Mouse (Mus musculus): ENCODE results near the gene Calm2. TPM values are rescaled to one million over a fixed set of nuclear protein-coding genes. Genes with fewer than 3 reads are reported as not detected.

Calm2 gene
- polyA plus RNA-seq, 1 experiment from 2014 or later = 942 TPM

- 43% methylated on average over 24 of the region's 24 CpGs for WGBS
- Histone ChIP-seq H3K36me3 (peaks cover 39% of the 10 kb centered on the region), H3K27me3 (ENCODE audit: insufficient read depth, poor library complexity, severe bottlenecking) (no peaks in the 10 kb centered on the region), H3K4me3 (0 out of 2 replicates have a peak within 1 kb of the TSS, but pooled peaks have one; percentile 9), H3K9me3 (no peaks in the 10 kb centered on the region), H3K27ac (peak within 1 kb of the TSS; percentile 74), H3K4me1 (peaks cover 4% of the 10 kb centered on the region)
- no peak for DNase-seq (ENCODE audit: low spot score)
Observed at GRCm38 (mm10) chr17:87427511-87427910, 19.2 kb downstream of the Calm2 start, which contains the start of gene Stpg4. Gene Stpg4 (minus strand): TSS chr17:87427741.

DNA sequence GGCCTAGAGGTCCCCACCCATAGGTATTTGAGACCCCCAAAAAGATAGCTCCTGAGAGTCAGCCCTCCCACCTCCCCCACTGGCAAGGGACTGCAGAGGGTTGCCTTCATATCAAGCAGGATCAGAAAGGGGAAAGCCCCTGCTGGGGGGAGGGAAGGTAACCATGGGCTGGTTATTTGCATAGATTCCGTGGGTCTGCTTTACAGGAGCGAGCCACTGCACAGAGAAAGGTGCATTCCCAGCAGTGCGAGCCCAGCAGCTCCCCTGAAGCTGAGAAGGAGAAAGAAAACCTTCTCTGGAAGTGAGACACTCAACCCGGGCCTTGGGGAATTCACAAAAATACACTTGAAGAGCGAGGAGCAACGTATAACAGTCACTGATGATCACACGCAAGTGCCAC is 28.7 kb downstream of the Calm2 start:
- no peak for DNase-seq (ENCODE audit: low spot score)
- Histone ChIP-seq H3K9me3 (no peaks in the 10 kb centered on the region), H3K27ac (no peak overlapping the region), H3K27me3 (ENCODE audit: insufficient read depth, poor library complexity, severe bottlenecking) (no peaks in the 10 kb centered on the region; the same call in 1 of the 2 replicates), H3K4me1 (peaks cover 9% of the 10 kb centered on the region), H3K4me3 (no peak overlapping the region), H3K36me3 (peaks cover 4% of the 10 kb centered on the region; the same call in 1 of the 2 replicates)
- 64% methylated on average over 7 of the region's 7 CpGs for WGBS

DNA sequence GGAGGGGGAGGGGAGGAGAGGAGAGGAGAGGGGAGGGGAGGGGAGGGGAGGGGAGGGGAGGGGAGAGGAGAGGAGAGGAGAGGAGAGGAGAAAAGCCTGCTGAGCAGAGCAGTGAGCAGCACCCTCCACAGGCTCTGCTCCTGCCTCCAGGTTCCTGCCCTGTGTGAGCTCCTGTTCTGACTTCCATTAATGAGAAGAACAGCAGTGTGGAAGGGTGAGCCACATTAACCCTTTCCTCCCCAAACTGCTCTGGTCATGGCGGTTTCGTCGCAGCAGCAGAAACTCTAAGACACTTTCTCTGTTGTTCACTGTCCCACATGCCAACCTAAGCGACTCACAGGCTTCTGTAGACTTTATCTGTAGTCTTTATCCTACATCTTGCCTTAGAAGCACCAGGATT is 40.1 kb downstream of the Calm2 start:
- 80% methylated on average over 4 of the region's 4 CpGs for WGBS
- Histone ChIP-seq H3K27ac (no peak overlapping the region), H3K4me3 (no peak overlapping the region), H3K36me3 (no peaks in the 10 kb centered on the region), H3K27me3 (ENCODE audit: insufficient read depth, poor library complexity, severe bottlenecking) (no peaks in the 10 kb centered on the region), H3K4me1 (no peaks in the 10 kb centered on the region), H3K9me3 (no peaks in the 10 kb centered on the region)
- DNase-seq (ENCODE audit: low spot score) = no peak

DNA sequence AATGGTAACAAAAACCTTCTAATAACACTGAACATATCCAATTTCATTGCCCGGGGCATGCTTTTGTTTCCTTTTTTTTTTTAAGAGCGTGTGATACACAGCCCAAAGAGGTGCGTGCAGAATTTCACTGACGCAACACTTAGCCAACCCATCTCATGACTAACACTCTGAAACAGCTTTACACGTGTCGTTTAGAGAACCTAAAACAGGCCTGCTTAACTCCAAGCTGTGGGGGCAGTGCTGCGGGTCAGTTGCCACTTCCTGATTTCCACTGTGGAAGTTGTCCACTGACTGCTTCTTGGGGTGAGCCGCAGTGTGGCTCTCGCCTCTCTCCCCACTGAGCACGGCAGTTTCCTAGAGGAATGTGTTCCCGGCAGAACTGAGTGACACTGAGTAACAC is 41.2 kb downstream of the Calm2 start:
- no peak overlapping the region for H3K4me3 ChIP-seq
- no peak for DNase-seq (ENCODE audit: low spot score)
- no peaks in the 10 kb centered on the region for H3K27me3 ChIP-seq (ENCODE audit: insufficient read depth, poor library complexity, severe bottlenecking)
- H3K27ac ChIP-seq = no peak overlapping the region
- H3K36me3 ChIP-seq = no peaks in the 10 kb centered on the region
- 75% methylated on average over 11 of the region's 11 CpGs for WGBS
- no peaks in the 10 kb centered on the region for H3K4me1 ChIP-seq
- no peaks in the 10 kb centered on the region for H3K9me3 ChIP-seq

DNA sequence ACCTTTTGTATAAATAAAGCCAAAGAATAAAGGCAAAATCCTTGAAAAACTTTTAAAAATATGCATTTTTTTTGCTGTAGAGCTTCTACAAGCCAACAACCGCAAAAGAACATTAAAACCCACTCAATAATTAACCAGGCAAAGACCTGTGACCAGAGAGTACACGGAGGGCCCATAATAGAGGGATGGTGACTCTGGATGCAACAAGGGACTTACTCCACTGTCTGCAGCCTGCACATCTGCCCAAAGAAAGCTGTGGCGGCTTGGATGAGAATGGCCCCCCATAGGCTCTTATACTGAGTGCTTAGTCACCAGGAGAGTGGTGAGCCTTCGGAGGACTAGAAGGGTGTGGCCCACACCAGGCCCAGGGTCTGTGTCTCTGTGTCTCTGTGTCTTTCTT is 43.3 kb downstream of the Calm2 start:
- Histone ChIP-seq H3K27ac (no peak overlapping the region), H3K9me3 (no peaks in the 10 kb centered on the region), H3K27me3 (ENCODE audit: insufficient read depth, poor library complexity, severe bottlenecking) (no peaks in the 10 kb centered on the region), H3K4me1 (no peaks in the 10 kb centered on the region), H3K36me3 (no peaks in the 10 kb centered on the region), H3K4me3 (no peak overlapping the region)
- DNase-seq (ENCODE audit: low spot score) = no peak
- WGBS = 83% methylated on average over 4 of the region's 4 CpGs

DNA sequence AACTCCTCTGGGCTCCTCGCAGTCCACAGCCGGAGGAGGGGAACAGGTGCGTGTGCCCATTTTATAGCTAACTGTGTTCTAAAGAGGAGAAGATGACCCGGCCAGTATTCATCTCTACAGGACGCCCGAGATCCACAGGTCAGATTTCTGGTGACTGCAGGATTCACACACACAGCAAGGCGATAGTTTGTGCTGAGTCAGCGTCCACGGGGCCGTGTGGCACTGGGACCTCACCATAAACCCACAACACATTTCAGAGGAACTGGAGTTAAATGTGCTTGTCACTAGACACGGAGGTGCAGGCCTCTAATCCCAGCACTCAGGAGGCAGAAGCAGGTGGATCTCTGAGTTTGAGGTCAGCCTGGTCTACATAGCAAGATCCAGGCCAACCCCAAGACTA is 44.3 kb downstream of the Calm2 start:
- H3K27ac ChIP-seq = no peak overlapping the region
- no peaks in the 10 kb centered on the region for H3K4me1 ChIP-seq
- DNase-seq (ENCODE audit: low spot score) = no peak
- H3K9me3 ChIP-seq = no peaks in the 10 kb centered on the region
- no peak overlapping the region for H3K4me3 ChIP-seq
- WGBS = 86% methylated on average over 11 of the region's 11 CpGs
- no peaks in the 10 kb centered on the region for H3K36me3 ChIP-seq
- no peaks in the 10 kb centered on the region for H3K27me3 ChIP-seq (ENCODE audit: insufficient read depth, poor library complexity, severe bottlenecking)

DNA sequence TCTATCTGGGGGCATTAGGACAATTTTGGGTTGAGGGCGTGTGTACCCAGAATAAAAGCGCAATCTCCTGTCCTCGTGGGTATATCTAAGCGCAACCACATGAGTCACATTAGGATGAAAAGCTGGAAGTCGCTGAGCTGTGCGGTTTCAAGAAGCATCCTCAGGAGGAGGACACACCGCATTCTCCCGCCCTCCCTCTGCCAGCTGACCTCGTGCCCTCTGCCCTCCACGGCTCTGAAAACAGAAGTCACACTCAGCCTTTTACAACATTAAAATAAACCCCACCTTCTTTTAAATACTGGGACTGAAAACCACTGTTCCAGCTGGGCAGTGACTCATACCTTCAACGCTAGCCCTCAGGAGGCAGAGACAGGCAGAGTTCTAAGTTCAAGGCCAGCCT is 49.6 kb downstream of the Calm2 start:
- 82% methylated on average over 11 of the region's 11 CpGs for WGBS
- peaks cover 5% of the 10 kb centered on the region; the same call in 1 of the 2 replicates for H3K4me1 ChIP-seq
- no peak for DNase-seq (ENCODE audit: low spot score)
- H3K36me3 ChIP-seq = no peaks in the 10 kb centered on the region
- no peaks in the 10 kb centered on the region for H3K9me3 ChIP-seq
- no peaks in the 10 kb centered on the region for H3K27me3 ChIP-seq (ENCODE audit: insufficient read depth, poor library complexity, severe bottlenecking)
- H3K4me3 ChIP-seq = no peak overlapping the region
- H3K27ac ChIP-seq = no peak overlapping the region

DNA sequence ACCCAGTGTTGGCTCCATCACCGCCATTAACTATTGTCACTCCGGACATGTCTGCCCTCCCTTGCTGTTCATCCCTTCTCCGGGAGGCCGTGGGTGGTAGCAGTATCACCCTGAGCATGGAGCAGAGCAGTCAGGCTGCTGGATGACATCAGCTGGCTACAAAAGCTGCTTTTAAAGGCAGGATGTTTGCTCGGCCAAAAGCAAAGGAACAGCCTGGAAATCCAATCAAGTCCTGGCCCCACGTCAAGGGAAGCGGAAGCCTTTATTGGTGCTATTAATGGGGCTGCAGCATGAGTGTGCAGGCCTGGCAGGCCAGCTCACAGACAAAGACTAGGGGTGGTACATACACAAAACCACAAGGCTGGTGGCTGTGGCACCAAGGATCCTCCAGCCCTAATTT is 55.5 kb downstream of the Calm2 start:
- Histone ChIP-seq H3K36me3 (no peaks in the 10 kb centered on the region), H3K27ac (no peak overlapping the region), H3K9me3 (no peaks in the 10 kb centered on the region), H3K4me3 (no peak overlapping the region), H3K27me3 (ENCODE audit: insufficient read depth, poor library complexity, severe bottlenecking) (no peaks in the 10 kb centered on the region), H3K4me1 (peaks cover 11% of the 10 kb centered on the region)
- WGBS = 71% methylated on average over 7 of the region's 7 CpGs
- no peak for DNase-seq (ENCODE audit: low spot score)

DNA sequence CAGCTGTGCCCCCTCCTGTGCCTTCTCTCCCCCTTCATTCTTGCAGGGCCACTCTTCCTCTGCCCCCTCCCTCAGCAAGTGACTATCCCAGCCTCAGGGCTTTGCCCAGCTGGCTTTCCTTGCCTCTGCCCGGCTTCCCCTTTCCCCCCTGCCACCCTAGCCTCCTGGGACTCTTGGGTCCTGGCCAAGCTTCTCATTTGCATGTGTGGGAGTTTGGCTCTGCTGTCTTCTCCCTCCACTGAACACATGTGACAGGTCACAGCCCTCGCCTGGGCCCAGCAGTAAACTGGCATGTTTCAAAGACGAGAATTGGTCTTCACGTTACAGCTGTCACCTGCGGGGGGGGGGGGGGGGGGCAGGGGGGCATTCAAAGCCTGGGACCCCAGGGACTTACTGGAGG is 59.7 kb downstream of the Calm2 start:
- Histone ChIP-seq H3K4me1 (peaks cover 7% of the 10 kb centered on the region), H3K27me3 (ENCODE audit: insufficient read depth, poor library complexity, severe bottlenecking) (no peaks in the 10 kb centered on the region), H3K4me3 (no peak overlapping the region), H3K27ac (no peak overlapping the region), H3K9me3 (no peaks in the 10 kb centered on the region), H3K36me3 (no peaks in the 10 kb centered on the region)
- DNase-seq (ENCODE audit: low spot score) = no peak
- WGBS = 40% methylated on average over 4 of the region's 5 CpGs

DNA sequence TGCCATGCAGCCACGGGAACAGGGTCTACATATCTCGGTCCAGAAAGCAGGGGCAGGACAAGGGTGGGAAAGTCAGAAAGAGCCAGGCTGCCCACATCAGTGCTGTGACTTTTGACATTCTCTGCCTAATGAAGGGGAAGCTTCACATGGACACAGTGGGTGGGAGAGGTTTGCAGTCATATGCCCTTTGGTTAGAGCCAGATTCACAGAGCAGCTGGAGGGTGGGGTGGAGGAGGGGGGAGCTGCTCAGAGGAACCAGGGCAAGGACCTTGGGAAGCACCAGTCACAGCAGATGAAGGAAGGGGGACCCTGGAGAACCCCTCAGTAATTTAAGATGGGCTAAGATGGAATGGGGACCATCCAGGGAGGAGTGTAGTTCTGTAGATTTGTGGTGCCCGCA is 60.9 kb downstream of the Calm2 start:
- Histone ChIP-seq H3K4me1 (peaks cover 7% of the 10 kb centered on the region), H3K36me3 (no peaks in the 10 kb centered on the region), H3K27ac (no peak overlapping the region), H3K4me3 (no peak overlapping the region), H3K9me3 (no peaks in the 10 kb centered on the region), H3K27me3 (ENCODE audit: insufficient read depth, poor library complexity, severe bottlenecking) (no peaks in the 10 kb centered on the region)
- DNase-seq (ENCODE audit: low spot score) = no peak
- WGBS = 79% methylated on average over 3 of the region's 3 CpGs

Other genes with a start within 250 kb of the Calm2 start
- gene Mcfd2, start 181.0 kb downstream of the Calm2 start, polyA plus RNA-seq (2016; fragmentation: Nextera tagmentation; extraction: Ambion mirVana) = 77.8 and 82.7 TPM in 2 replicates
- 2.8 and 4.7 TPM in 2 replicates for gene Ttc7, start 164.0 kb downstream of the Calm2 start, polyA plus RNA-seq (2016; fragmentation: Nextera tagmentation; extraction: Ambion mirVana)
- gene Stpg4, start 19.2 kb downstream of the Calm2 start, polyA plus RNA-seq (2016; fragmentation: Nextera tagmentation; extraction: Ambion mirVana) = 0.52 TPM in 1 of 2 replicates, not detected in the other
- 7.4 and 33.9 TPM in 2 replicates for gene Epcam, start 189.0 kb upstream of the Calm2 start, polyA plus RNA-seq (2016; fragmentation: Nextera tagmentation; extraction: Ambion mirVana)
- 63.8 and 75.1 TPM in 2 replicates for gene Msh2, start 225.4 kb upstream of the Calm2 start, polyA plus RNA-seq (2016; fragmentation: Nextera tagmentation; extraction: Ambion mirVana)

Measured in heart, embryonic 10.5 days (tissue).